Mouse (Mus musculus) thymus, adult 2 months (tissue): ENCODE results near the gene Cenpv. TPM values are rescaled to one million over a fixed set of nuclear protein-coding genes. Genes with fewer than 3 reads are reported as not detected.
A peak's percentile ranks its signal among the peaks of the same experiment; 100 is the strongest.

Source experiments
- DNase-seq: peaks from one replicate; pipeline ENCODE4 v3.0.0; 2021
- H3K27ac ChIP-seq: fragments of 200-500 bp; 2 replicates; pipeline ENCODE4 v1.5.1; 2012; ENCODE audit warnings: low read length, control low read depth; ENCODE audit not compliant: control insufficient read depth, insufficient read depth
- H3K27me3 ChIP-seq: fragments of 200-500 bp; 2 replicates; pipeline ENCODE4 v1.6.1; 2012; ENCODE audit warnings: mild to moderate bottlenecking, low read length, moderate library complexity, mixed read lengths; ENCODE audit not compliant: control insufficient read depth, insufficient read depth
- H3K36me3 ChIP-seq: fragments of 200-500 bp; 2 replicates; pipeline ENCODE4 v1.6.1; 2012; ENCODE audit warnings: mild to moderate bottlenecking, low read length, moderate library complexity; ENCODE audit not compliant: control insufficient read depth, insufficient read depth
- H3K4me1 ChIP-seq: fragments of 200-500 bp; replicated peaks from 2 replicates; pipeline ENCODE4 v1.6.1; 2012; ENCODE audit warnings: low read length; ENCODE audit not compliant: control insufficient read depth, insufficient read depth
- H3K4me3 ChIP-seq: fragments of 200-500 bp; 2 replicates; pipeline ENCODE4 v1.5.1; 2012; ENCODE audit warnings: mild to moderate bottlenecking, low read length, control low read depth, moderate library complexity; ENCODE audit not compliant: control insufficient read depth, insufficient read depth
- CTCF ChIP-seq: fragments of 200-500 bp; IDR thresholded peaks from 2 replicates; pipeline ENCODE4 v1.5.1; 2012; ENCODE audit warnings: mild to moderate bottlenecking, control low read depth, low read length, moderate library complexity, borderline replicate concordance; ENCODE audit not compliant: control insufficient read depth, poor library complexity, insufficient read depth; ENCODE audit errors: extremely low read depth
- POLR2A ChIP-seq: fragments of 200-500 bp; IDR thresholded peaks from 2 replicates; pipeline ENCODE4 v1.6.1; 2012; ENCODE audit warnings: mild to moderate bottlenecking, low read length, control low read depth, moderate library complexity; ENCODE audit not compliant: control insufficient read depth, poor library complexity, insufficient read depth; ENCODE audit errors: extremely low read depth
- WGBS: fragments of 180-500 bp; shearing (Covaris S2); methylation state at CpG from one replicate; pipeline ENCODE4 v1.1.7; 2018; 5-methylcytosine and 5-hydroxymethylcytosine counted together
- polyA plus RNA-seq: library from polyadenylated mRNA; depleted of rRNA; stranded (reverse); fragments of >200 nt; gene quantifications from 2 replicates; pipeline ENCODE4 v1.2.3, GENCODE M21; 2012

The Cenpv gene
- polyA plus RNA-seq, 1 experiment = 12.9 TPM

DNA sequence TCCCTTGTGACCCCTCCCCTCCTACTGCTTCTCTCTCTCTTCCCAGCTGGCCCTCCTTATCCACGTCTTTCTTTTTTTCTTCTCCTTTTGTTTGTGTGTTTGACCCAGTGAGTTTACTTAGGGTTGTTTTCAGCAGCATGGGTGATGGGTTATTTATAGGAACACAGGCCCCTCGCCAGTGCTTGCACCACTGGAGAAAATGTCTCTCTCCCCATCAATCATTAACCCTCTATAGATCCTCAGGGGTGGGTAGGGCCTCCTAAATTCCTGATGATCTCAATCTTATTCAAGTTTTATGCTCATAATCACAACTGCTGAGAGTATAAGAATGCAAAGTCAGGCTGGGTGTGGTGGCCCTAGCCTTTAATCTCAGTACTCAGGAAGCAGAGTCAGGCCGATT lies 41.9 kb downstream of the Cenpv start:
- H3K27me3 ChIP-seq = no peaks in the 10 kb centered on the region

GRCm38 (mm10) chr11:62496151-62496715 lies 42.8 kb downstream of the Cenpv start:
- DNase-seq = peak; percentile 51
- H3K36me3 ChIP-seq = no peaks in the 10 kb centered on the region
- TF ChIP-seq CTCF = no peak
- TF ChIP-seq POLR2A = no peak
- WGBS = 46% methylated on average over 5 of the region's 5 CpGs
- H3K27ac ChIP-seq = peak overlapping the region; percentile 94; the same call in 1 of the 2 replicates
- peaks cover 19% of the 10 kb centered on the region for H3K4me1 ChIP-seq
- H3K4me3 ChIP-seq = no peak overlapping the region
- no peaks in the 10 kb centered on the region for H3K27me3 ChIP-seq

More for the DNA sequence above, 41.9 kb downstream of the Cenpv start:
- DNase-seq = no peak
- Histone ChIP-seq H3K27ac (no peak overlapping the region), H3K4me1 (peaks cover 19% of the 10 kb centered on the region), H3K4me3 (no peak overlapping the region), H3K36me3 (no peaks in the 10 kb centered on the region)
- no peak for TF ChIP-seq POLR2A
- no peak for TF ChIP-seq CTCF
- 90% methylated on average over 3 of the region's 3 CpGs for WGBS

- H3K4me1 ChIP-seq = peaks cover 23% of the 10 kb centered on the region
- H3K36me3 ChIP-seq = no peaks in the 10 kb centered on the region
- no peak overlapping the region for H3K4me3 ChIP-seq
- no peaks in the 10 kb centered on the region for H3K27me3 ChIP-seq
- peak overlapping the region; percentile 94 for H3K27ac ChIP-seq
- peak; percentile 19 for DNase-seq
- TF ChIP-seq POLR2A (no peak), CTCF (no peak)
- 74% methylated on average over 9 of the region's 10 CpGs for WGBS
Measured at GRCm38 (mm10) chr11:62495276-62495801, 43.7 kb downstream of the Cenpv start.

DNA sequence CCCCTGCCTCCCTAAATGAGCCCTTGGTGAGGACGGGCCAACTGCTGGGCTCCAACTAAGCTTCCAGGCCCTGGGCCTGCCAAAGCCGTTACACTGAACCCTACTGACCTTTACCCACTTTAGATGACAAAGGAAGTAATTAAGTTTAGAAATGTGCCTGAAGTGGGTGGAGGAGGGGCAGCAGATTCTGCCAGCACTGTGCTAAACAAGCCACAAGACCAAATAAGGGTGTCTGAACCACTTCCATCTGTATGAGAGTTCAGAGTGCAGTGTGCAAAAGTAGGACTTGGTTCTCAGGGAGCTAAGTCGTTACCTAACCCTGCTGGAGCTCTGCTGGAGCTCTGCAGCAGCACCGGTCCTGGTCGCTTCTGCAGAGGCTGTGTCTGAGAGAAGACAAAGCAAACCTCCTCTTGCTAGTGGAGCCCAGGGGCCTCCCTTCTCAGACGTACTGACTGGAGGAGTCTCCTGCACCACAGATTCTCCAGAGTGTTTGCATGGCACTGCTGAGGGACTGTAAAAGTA lies 44.2 kb downstream of the Cenpv start:
- H3K36me3 ChIP-seq = no peaks in the 10 kb centered on the region
- WGBS = 2% methylated on average over 6 of the region's 6 CpGs
- peak; percentile 71 for DNase-seq
- TF ChIP-seq CTCF (no peak), POLR2A (0 out of 2 replicates have a peak, but pooled peaks have one; percentile 24)
- H3K27ac ChIP-seq = peak overlapping the region; percentile 94
- peaks cover 24% of the 10 kb centered on the region for H3K4me1 ChIP-seq
- no peaks in the 10 kb centered on the region for H3K27me3 ChIP-seq
- no peak overlapping the region for H3K4me3 ChIP-seq

DNA sequence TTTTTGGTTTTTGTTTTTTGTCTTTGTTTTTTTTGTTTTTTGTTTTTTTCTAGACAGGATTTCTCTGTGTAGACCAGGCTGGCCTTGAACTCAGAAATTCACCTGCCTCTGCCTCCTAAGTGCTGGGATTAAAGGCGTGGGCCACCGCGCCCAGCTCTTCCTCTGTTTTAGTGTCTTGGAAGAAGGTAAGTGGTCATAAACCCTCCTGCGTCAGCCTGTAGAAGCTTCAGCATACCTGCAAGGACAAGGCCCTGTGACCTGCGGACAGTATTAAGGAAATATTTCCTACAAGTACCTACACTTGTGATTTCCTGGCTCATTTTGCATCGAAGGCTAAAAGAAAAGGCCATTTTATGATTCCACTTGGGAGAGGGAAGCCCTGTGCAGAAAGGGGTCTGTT lies 45.4 kb downstream of the Cenpv start:
- H3K4me3 ChIP-seq = no peak overlapping the region
- WGBS = 98% methylated on average over 6 of the region's 6 CpGs
- no peaks in the 10 kb centered on the region for H3K27me3 ChIP-seq
- H3K36me3 ChIP-seq = no peaks in the 10 kb centered on the region
- no peak overlapping the region for H3K27ac ChIP-seq
- no peak for DNase-seq
- no peak for TF ChIP-seq CTCF
- TF ChIP-seq POLR2A = no peak
- H3K4me1 ChIP-seq = peaks cover 27% of the 10 kb centered on the region

DNA sequence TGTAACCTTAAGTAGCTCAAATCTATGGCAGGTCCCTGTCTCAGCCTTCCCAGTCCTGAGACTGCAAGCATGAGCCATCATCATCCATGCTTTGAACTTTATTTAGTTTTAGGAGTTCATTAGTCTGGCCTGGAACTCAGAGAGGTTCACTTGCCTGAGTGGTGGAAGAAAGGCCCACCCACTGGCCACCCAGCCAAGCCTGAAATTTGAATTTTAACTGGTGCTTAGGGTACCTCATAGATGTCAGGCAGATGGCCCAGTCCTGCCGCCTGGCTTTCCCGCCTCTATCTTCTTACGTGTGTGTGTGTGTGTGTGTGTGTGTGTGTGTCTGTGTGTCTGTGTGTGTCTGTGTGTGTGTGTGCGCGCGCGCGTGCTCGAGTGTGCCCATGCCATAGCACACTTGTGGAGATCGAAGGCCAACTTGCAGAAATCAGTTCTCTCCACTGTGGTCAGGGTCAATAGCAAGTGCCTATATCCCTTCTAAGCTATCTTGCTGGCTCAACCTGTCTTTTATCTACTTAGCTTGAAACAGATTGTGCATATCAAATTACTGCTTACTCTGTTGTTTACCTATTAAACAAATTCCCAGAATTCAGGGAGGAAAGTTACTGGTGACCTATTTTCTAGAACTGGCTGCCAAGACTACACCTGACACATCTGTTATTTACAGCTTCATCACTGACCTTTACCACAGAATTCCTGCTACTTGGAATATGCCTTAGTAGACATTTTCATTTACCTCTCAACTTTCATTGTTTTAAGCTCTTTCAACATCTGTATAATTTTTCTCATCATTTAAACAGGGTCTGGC lies 51.3 kb downstream of the Cenpv start:
- H3K4me1 ChIP-seq = peaks cover 8% of the 10 kb centered on the region
- H3K27me3 ChIP-seq = no peaks in the 10 kb centered on the region
- WGBS = 97% methylated on average over 10 of the region's 10 CpGs
- no peak for DNase-seq
- H3K4me3 ChIP-seq = no peak overlapping the region
- H3K27ac ChIP-seq = no peak overlapping the region
- no peaks in the 10 kb centered on the region for H3K36me3 ChIP-seq
- TF ChIP-seq CTCF (no peak), POLR2A (no peak)
